Mouse (Mus musculus): ENCODE measurements around the gene Junb.

Gene Junb

GRCm38 (mm10) chr8:84927513-84927912, 51.0 kb downstream of the Junb start:
- POLR2A ChIA-PET, result interaction anchor here in 3 of 4 experiments (0.6 to 5.2 kb wide), 17 partner anchors 9 to 268 kb away, joined by 3 to 78 read pairs (median 4); partner anchors contain the start of genes Calr (in 1 of the 3), Fbxw9 (in 1 of the 3), Gcdh (in 1 of the 3) and Mast1 (in 1 of the 3)
- CTCF ChIA-PET, result interaction anchor here in 3 of 4 experiments (0.6 to 2.8 kb wide), 10 partner anchors 11 to 80 kb away, joined by 3 to 33 read pairs (median 6); partner anchors contain the start of gene Mast1 (in 1 of the 3)

GRCm38 (mm10) chr8:84925557-84925956, 53.0 kb downstream of the Junb start:
- ChIA-PET CTCF (interaction anchor here (0.6 to 1.4 kb wide), 8 partner anchors 11 to 82 kb away, joined by 3 to 5 read pairs (median 3); partner anchors contain the start of gene Mast1 (in 1 of the 4)), POLR2A (interaction anchor here (0.9 to 3.9 kb wide), 22 partner anchors 9 to 270 kb away, joined by 3 to 41 read pairs (median 5); partner anchors contain the start of genes Dnase2a (in 1 of the 4), Gcdh (in 1 of the 4) and Mast1 (in 1 of the 4))

Measured in embryonic stem cell, embryonic (primary cell).